Mouse (Mus musculus) layer of hippocampus, adult 8-10 months (tissue): Measurements from ENCODE around the gene Cdk10. TPM values are rescaled to one million over a fixed set of nuclear protein-coding genes. Genes with fewer than 3 reads are reported as not detected.
A peak's percentile ranks its signal among the peaks of the same experiment; 100 is the strongest.
"Not testable (repeated sequence)": the region's sequence is repeated elsewhere in the genome, so short reads cannot be mapped to it uniquely, and the experiment has no call there.

Source experiments
- DNase-seq, 2 experiments: peaks; one replicate each; pipeline ENCODE4 v3.0.0; 2022; ENCODE audit warnings: low spot score in 2 of 2
- total RNA-seq, 4 experiments: library from RNA; stranded (reverse); gene quantifications; 2 replicates each; pipeline ENCODE4 v1.2.4; 2022

Cdk10 gene
- total RNA-seq, 4 experiments from 2014 or later, result 84.5 to 112 (median 94.1) TPM

DNA sequence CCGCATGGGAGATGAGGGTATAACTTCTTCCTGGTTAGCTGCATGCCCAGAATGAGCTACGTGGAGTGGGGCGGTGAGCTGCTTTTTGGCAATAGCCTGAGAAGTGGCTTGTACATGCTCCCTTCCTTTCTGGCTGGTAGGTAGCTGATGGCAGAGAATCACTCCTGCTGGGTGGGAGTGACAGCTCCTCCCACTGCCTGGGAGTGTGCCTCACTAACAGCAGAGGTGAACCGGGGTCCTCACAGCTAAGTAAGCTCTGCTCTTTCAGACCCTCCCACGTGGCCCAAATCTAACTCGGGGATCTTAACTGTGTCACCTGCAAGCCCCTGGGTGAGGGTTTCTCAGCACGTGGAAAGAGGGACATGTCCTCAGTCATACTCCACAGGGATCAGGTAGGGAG is 7.9 kb downstream of the Cdk10 start:
- DNase-seq, result no peak

DNA sequence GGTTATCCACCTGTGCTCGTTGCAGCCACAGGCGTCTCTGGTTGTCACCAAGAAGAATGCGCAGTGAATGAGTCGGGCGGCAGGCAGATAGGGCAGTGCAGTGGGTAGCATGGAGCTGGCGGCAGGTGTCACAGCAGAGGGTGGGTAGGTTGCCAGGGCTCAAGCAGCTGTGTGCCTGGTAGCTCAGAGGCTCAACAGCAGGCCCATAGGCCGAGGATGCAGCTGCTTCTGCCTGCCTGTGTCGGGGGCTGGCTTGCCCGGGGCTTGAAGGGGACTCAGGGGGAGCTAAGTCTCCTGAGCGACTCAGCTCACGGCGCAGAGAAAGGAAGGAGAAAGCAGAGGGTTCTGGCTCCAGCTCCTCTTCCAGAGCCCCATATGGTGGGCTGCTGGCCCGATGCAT is 8.7 kb downstream of the Cdk10 start:
- DNase-seq, result peak in 1 of 2 experiments; percentile 34

GRCm38 (mm10) chr8:123233760-123234159 is 9.1 kb downstream of the Cdk10 start:
- peak in 1 of 2 experiments; percentile 27 for DNase-seq

GRCm38 (mm10) chr8:123234918-123235519 is 10.4 kb downstream of the Cdk10 start:
- peak; percentile 84 for DNase-seq

- DNase-seq, result peak; percentile 81
Observed at GRCm38 (mm10) chr8:123235520-123236497, 11.2 kb downstream of the Cdk10 start, which contains the start of gene Spata2l. Gene Spata2l (minus strand): TSS chr8:123236233.

DNA sequence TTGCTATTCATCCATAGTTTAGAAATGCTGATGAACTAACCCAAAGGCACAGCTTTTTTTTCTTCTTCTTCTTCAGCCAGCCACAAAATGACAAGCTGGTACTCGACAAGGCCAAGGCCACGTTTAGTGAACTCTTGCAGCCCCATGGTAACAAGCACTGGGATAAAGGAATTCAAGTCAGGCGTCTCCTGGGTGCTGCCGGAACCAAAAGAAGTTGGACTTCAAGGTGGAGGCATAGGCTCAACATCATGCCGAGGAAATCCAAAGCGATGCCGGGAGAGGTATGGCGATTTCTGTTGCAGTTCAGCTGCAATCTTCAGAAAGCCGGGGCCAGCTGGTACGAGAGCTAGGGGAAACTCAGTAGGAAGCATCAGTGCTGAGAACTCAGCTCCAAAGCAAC is 14.8 kb downstream of the Cdk10 start:
- DNase-seq, result no peak

DNA sequence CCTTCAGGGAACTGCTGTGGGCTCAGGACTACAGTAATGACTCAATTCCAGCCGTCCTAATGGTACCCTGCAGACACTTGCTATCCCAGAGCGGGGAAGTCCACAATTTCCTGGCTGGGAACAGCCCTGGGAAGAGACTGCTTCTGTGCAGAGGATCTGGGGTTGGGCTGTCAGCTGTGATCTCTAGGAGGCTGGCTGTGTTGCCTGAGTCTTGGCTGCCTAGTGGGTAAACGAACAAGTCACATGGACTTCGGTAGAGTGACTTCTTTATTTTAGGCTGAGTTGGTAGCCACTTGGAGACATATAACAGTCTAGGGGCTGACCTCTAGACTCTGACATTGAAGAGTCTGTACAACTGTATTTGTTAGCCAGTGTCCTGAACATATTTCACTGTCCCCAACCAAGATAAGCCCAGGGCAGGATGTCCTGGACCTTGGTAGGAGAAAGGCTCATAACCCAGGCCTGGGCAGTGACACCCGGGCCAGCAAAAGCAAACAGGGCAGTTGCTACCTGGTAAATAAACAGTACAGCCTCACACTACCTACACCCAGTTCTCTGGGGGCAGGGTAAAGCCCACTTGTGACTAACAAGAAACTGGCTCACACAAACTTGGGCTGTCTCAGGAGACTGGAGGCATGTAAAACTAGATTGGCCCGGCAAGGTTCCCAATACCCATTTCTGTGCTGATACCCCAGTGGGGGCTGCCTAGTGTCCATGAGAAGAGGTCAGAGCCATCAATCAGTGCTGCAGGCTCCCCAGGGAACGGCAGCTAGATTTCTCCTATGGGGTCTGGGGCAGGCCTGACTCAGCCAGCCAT is 17.7 kb downstream of the Cdk10 start:
- DNase-seq, result no peak

DNA sequence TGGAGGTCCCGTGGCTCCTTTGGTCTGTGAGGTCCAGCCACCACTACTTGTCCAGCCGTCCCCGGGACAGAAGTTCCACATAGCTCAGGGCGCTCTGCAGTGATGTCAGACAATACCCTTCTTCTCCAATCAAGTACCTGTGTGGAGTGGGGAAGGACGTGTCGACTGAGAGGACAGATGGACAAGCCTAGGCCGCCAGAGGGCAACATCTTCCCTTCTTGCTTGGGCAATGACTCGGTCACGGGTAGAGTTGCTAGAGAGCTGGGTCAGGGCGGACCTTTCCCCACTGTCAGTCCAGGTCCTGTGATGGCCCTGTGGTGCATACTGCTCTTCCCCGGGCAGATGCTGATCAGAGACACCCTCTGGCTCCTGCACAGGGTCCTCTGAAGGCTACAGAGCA is 18.4 kb downstream of the Cdk10 start:
- DNase-seq, result no peak

GRCm38 (mm10) chr8:123244382-123244781 is 19.7 kb downstream of the Cdk10 start:
- DNase-seq, result no peak

- DNase-seq, result no peak
Observed at GRCm38 (mm10) chr8:123245543-123245942, 20.9 kb downstream of the Cdk10 start.

GRCm38 (mm10) chr8:123247748-123248147 is 23.1 kb downstream of the Cdk10 start:
- no peak for DNase-seq

DNA sequence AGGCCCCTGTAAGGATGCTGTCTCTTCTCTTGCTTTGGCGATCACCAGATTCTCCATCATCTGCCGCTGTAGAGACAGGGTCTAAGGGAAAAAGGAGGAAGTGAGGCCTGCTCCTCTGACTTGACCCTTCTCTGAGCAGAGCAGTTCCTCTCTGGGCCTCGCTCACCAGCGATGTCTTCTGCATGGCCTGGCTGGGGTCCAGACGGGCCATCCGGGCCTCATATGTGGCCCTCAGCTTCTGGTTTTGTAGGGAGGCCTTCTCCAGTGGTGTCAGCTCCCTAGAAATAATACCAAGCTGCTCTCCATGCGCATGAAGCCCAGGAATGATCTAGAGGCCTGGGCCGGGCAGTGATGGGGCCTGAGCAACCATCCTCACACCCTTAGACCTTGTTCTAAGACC is 24.0 kb downstream of the Cdk10 start:
- no peak for DNase-seq

GRCm38 (mm10) chr8:123250940-123251339 is 26.3 kb downstream of the Cdk10 start:
- no peak for DNase-seq

DNA sequence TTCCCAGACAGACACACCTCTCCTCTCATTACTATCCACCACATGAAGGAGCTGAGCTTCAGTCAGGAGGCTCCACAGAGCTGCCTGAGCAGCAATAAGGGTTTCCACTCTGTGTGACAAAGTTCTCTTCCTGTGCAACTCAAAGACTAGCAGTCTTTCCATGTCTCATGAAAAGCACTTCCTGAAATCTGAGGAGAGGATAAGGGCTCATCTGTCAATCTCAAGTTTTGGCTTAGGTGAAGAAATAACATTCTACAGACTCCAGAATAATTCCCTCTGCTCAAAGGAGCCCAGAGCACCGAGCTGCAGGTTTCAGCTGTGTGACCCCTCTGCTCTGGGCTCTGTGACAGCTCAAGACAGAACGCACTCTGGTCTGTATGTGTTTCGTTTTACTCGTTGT is 28.3 kb downstream of the Cdk10 start:
- DNase-seq, result no peak

- no peak for DNase-seq
Observed at GRCm38 (mm10) chr8:123253451-123254098, 28.9 kb downstream of the Cdk10 start.

GRCm38 (mm10) chr8:123254099-123254885 is 29.6 kb downstream of the Cdk10 start, which contains the start of the genes Zfp276 and Vps9d1:
Gene Zfp276 (plus strand): TSS chr8:123254195.
Gene Vps9d1 (minus strand): TSS chr8:123254348.
- DNase-seq, result peak in 1 of 2 experiments; percentile 69

DNA sequence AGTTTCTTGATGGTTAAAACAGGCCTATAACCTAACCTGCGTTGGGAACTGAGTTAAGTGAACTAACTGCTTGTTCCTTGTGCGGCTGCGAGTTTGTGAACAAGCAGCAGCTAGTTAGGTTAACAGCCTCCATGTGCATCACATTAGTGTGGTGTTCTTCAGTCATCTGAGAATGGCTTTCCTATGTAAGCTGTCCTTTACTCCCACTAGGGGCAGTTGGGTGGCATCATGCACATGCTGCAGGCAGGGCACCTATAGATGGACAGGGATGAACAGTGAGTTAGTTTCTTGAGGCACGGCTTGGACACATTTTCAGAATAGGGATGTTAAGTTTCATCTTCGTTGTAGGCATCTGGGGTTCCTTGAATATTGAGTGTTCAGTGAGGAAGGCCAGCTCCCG is 30.5 kb downstream of the Cdk10 start:
- no peak for DNase-seq

DNA sequence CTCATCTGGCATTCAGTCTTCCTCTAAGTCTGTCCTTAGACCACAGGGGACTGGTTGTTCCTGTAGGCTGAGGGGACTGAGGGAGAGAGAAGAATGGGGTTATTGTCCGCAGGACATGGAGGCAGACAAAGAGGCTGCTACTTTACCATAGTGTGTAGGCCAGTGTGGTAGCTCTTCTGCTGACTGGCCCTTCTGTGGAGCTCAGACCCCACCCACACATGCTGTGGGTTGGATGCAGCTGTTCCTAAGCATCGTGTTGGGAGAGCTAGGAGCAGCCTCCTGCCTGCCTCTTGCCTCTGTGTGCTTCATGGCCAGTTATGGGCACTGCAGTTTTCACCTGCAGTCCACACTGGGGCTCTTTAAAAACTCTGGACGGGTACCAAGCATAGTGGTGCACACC is 32.5 kb downstream of the Cdk10 start:
- DNase-seq, result peak; percentile 44 to 57

DNA sequence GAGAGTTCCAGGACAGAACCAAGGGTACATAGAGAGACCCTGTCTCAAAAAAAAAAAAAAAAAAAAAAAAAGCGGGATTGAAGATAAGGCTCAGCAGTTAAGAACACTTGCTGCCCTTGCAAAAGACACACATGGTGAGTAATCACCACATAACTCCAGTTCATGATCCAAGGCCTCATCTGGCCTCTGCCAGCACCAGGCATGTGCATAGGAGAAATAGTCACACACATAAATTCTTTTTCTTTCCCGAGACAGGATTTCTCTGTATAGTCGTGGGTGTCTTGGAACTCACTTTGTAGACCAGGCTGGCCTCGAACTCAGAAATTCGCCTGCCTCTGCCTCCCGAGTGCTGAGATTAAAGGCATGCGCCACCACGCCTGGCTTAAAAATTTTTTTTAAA is 33.0 kb downstream of the Cdk10 start:
- DNase-seq, result not testable (repeated sequence)
